In genomic region chr1:167551601-167552000, GRCm38 (mm10) we compare ENCODE assay signal across 9 mouse cellular contexts. TPM values are rescaled to one million over a fixed set of nuclear protein-coding genes. Genes with fewer than 3 reads are reported as not detected.
DNase-seq lines count a peak whose midpoint lies in the region; ATAC-seq lines count a peak whose summit lies in the region.
"Had no signal": no experiment of that assay in that cellular context is flagged by ENCODE, and none has a peak within 500 bp of the region (broad histone marks: within the 10 kb centered on the region; RNA-seq: fewer than 3 reads in every experiment).

No protein-coding gene starts in this region.

- WGBS in intestine, embryonic 15.5 days = 17% methylated on average over 5 of the region's 5 CpGs
- 24% methylated on average over 5 of the region's 5 CpGs for WGBS in intestine, embryonic 16.5 days
- 26% methylated on average over 5 of the region's 5 CpGs for WGBS in embryonic facial prominence, embryonic 10.5 days
- WGBS in limb, embryonic 15.5 days = 11% methylated on average over 5 of the region's 5 CpGs
- WGBS in hindbrain, embryonic 10.5 days = 40% methylated on average over 5 of the region's 5 CpGs

- H3K9me3 ChIP-seq in intestine, embryonic 15.5 days = no peaks in the 10 kb centered on the region
- H3K9me3 ChIP-seq in intestine, embryonic 16.5 days (ENCODE audit: control insufficient read depth, low read length) = no peaks in the 10 kb centered on the region
- no peaks in the 10 kb centered on the region for H3K9me3 ChIP-seq in embryonic facial prominence, embryonic 10.5 days
- H3K9me3 ChIP-seq in limb, embryonic 15.5 days = no peaks in the 10 kb centered on the region
- no peaks in the 10 kb centered on the region for H3K9me3 ChIP-seq in hindbrain, embryonic 10.5 days
- H3K9me3 ChIP-seq: heart, embryonic 13.5 days had no signal

- no peaks in the 10 kb centered on the region for H3K36me3 ChIP-seq in intestine, embryonic 15.5 days
- no peaks in the 10 kb centered on the region for H3K36me3 ChIP-seq in intestine, embryonic 16.5 days (ENCODE audit: control insufficient read depth, insufficient read depth, low read length)
- H3K36me3 ChIP-seq in embryonic facial prominence, embryonic 10.5 days (replicated peaks) = no peaks in the 10 kb centered on the region
- H3K36me3 ChIP-seq in limb, embryonic 15.5 days = no peaks in the 10 kb centered on the region
- H3K36me3 ChIP-seq in hindbrain, embryonic 10.5 days = no peaks in the 10 kb centered on the region
- H3K36me3 ChIP-seq: heart, embryonic 13.5 days had no signal

- ATAC-seq in intestine, embryonic 15.5 days = 0 out of 2 replicates have a peak, but pooled peaks have one; percentile 45
- ATAC-seq in intestine, embryonic 16.5 days = no peak
- no peak for ATAC-seq in limb, embryonic 15.5 days (ENCODE audit: insufficient number of reproducible peaks, low FRiP score, low TSS enrichment, low read depth)

- peak; percentile 20 for DNase-seq in embryonic facial prominence, embryonic 10.5 days (ENCODE audit: low spot score)
- peak; percentile 55 for DNase-seq in gastrocnemius, postnatal 10 days
- peak; percentile 46 to 50 for DNase-seq in right cerebral cortex, adult 2 months (ENCODE audit: low spot score in 2 of 2)
- no peak for DNase-seq in B cell, adult 2 months
- no peak for DNase-seq in hindbrain, embryonic 10.5 days (ENCODE audit: low spot score)

- H3K27me3 ChIP-seq in intestine, embryonic 15.5 days (replicated peaks) = no peaks in the 10 kb centered on the region
- no peaks in the 10 kb centered on the region for H3K27me3 ChIP-seq in intestine, embryonic 16.5 days (replicated peaks; ENCODE audit: control insufficient read depth, insufficient read depth, low read length)
- H3K27me3 ChIP-seq in embryonic facial prominence, embryonic 10.5 days (replicated peaks; ENCODE audit: low read depth, poor library complexity, severe bottlenecking) = no peaks in the 10 kb centered on the region
- H3K27me3 ChIP-seq in limb, embryonic 15.5 days = no peaks in the 10 kb centered on the region
- no peaks in the 10 kb centered on the region for H3K27me3 ChIP-seq in hindbrain, embryonic 10.5 days (ENCODE audit: insufficient read depth, poor library complexity, severe bottlenecking)

- H3K4me2 ChIP-seq in intestine, embryonic 15.5 days (replicated peaks) = no peak overlapping the region
- no peak overlapping the region for H3K4me2 ChIP-seq in intestine, embryonic 16.5 days (ENCODE audit: low read depth, low read length)
- no peak overlapping the region for H3K4me2 ChIP-seq in limb, embryonic 15.5 days
- H3K4me2 ChIP-seq: heart, embryonic 13.5 days had no signal

- no peak overlapping the region for H3K4me3 ChIP-seq in intestine, embryonic 15.5 days (replicated peaks)
- no peak overlapping the region for H3K4me3 ChIP-seq in intestine, embryonic 16.5 days (ENCODE audit: low read length)
- H3K4me3 ChIP-seq in embryonic facial prominence, embryonic 10.5 days = no peak overlapping the region
- H3K4me3 ChIP-seq in limb, embryonic 15.5 days = no peak overlapping the region
- H3K4me3 ChIP-seq in hindbrain, embryonic 10.5 days = no peak overlapping the region
- H3K4me3 ChIP-seq: heart, embryonic 13.5 days had no signal

- no peak overlapping the region for H3K27ac ChIP-seq in intestine, embryonic 15.5 days
- no peak overlapping the region for H3K27ac ChIP-seq in intestine, embryonic 16.5 days (ENCODE audit: low read length)
- no peak overlapping the region for H3K27ac ChIP-seq in embryonic facial prominence, embryonic 10.5 days (replicated peaks)
- H3K27ac ChIP-seq in limb, embryonic 15.5 days = peak overlapping the region; percentile 2; the same call in 1 of the 2 replicates
- no peak overlapping the region for H3K27ac ChIP-seq in hindbrain, embryonic 10.5 days
- H3K27ac ChIP-seq: heart, embryonic 13.5 days had no signal

- 0 out of 2 replicates have a peak, but pooled peaks cover 6% of the 10 kb centered on the region for H3K4me1 ChIP-seq in intestine, embryonic 15.5 days (replicated peaks)
- H3K4me1 ChIP-seq in intestine, embryonic 16.5 days (ENCODE audit: control insufficient read depth, insufficient read depth, low read length) = peaks cover 4% of the 10 kb centered on the region; the same call in 1 of the 2 replicates
- H3K4me1 ChIP-seq in embryonic facial prominence, embryonic 10.5 days = peaks cover 24% of the 10 kb centered on the region
- H3K4me1 ChIP-seq in limb, embryonic 15.5 days = peaks cover 28% of the 10 kb centered on the region
- peaks cover 11% of the 10 kb centered on the region; the same call in 1 of the 2 replicates for H3K4me1 ChIP-seq in hindbrain, embryonic 10.5 days (replicated peaks)

- no peak overlapping the region for H3K9ac ChIP-seq in intestine, embryonic 15.5 days
- no peak overlapping the region for H3K9ac ChIP-seq in intestine, embryonic 16.5 days (ENCODE audit: low read depth, low read length)
- H3K9ac ChIP-seq in limb, embryonic 15.5 days = no peak overlapping the region
- H3K9ac ChIP-seq: heart, embryonic 13.5 days had no signal

RNA-seq across cellular contexts. Expression of gene Rxrg, which starts 46.6 kb away (rescaled TPM):
- polyA plus RNA-seq in intestine, embryonic 15.5 days (2015; fragmentation: Nextera tagmentation; extraction: Ambion mirVana) = 1.4 and 2.2 TPM in 2 replicates
- 0.87 and 1.3 TPM in 2 replicates for polyA plus RNA-seq in intestine, embryonic 16.5 days (2015; fragmentation: Nextera tagmentation; extraction: Ambion mirVana)
- 3.6 and 4.0 TPM in 2 replicates for polyA plus RNA-seq in embryonic facial prominence, embryonic 10.5 days (2016; fragmentation: Nextera tagmentation; extraction: Ambion mirVana)
- total RNA-seq in gastrocnemius, postnatal 10 days (2021) = 10 to 100 TPM; 29.5 to 40.0 TPM
- 18.5 and 24.2 TPM in 2 replicates for polyA plus RNA-seq in limb, embryonic 15.5 days (2015; fragmentation: Nextera tagmentation; extraction: Ambion mirVana)
- polyA plus RNA-seq in hindbrain, embryonic 10.5 days (2016; fragmentation: Nextera tagmentation; extraction: Ambion mirVana) = 5.1 and 6.7 TPM in 2 replicates

Comparison
In these comparisons a context has a peak if more than half of its experiments do, and no peak if none do; other contexts are left out.
1. DNase-seq: peak in embryonic facial prominence, embryonic 10.5 days (single experiment), gastrocnemius, postnatal 10 days (single experiment) and right cerebral cortex, adult 2 months (2 of 2); none in B cell, adult 2 months (0 of 2) and hindbrain, embryonic 10.5 days (single experiment).